Mouse (Mus musculus): ENCODE data around the gene Mvb12a. TPM values are rescaled to one million over a fixed set of nuclear protein-coding genes. Genes with fewer than 3 reads are reported as not detected.

Gene Mvb12a
- polyA plus RNA-seq, 1 experiment: 100 TPM

DNA sequence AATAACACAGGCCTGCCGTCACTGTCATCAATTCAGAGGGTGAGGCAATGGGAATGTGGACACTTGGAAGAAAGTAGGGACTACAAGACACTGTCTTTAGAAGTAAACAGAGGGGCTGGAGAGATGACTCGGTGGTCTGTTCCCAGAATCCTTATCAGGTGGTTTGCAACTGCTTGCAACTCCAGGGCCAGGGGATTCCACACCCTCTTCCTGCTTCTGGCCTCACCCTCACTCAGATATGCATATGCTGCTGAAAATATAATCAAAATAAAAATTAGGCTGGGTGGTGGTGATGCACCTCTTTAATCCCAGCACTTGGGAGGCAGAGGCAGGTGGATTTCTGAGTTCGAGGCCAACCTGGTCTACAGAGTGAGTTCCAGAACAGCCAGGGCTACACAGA, 17.3 kb downstream of the Mvb12a start:
- no peaks in the 10 kb centered on the region for H3K4me1 ChIP-seq (ENCODE audit: control insufficient read depth, insufficient read depth, low read length)
- no peak for TF ChIP-seq CTCF (IDR thresholded peaks at IDR 0.05; ENCODE audit: extremely low read depth, insufficient read depth, low read length)
- TF ChIP-seq POLR2A (IDR thresholded peaks at IDR 0.05; ENCODE audit: extremely low read depth, insufficient read depth, low read length): no peak
- H3K4me3 ChIP-seq (ENCODE audit: insufficient read depth, low read length): no peak overlapping the region
- no peak overlapping the region for H3K27ac ChIP-seq (ENCODE audit: insufficient read depth, low read length)

GRCm38 (mm10) chr8:71560765-71561164, 18.0 kb downstream of the Mvb12a start:
- Histone ChIP-seq H3K4me1 (ENCODE audit: control insufficient read depth, insufficient read depth, low read length) (no peaks in the 10 kb centered on the region), H3K27ac (ENCODE audit: insufficient read depth, low read length) (no peak overlapping the region), H3K4me3 (ENCODE audit: insufficient read depth, low read length) (no peak overlapping the region)
- TF ChIP-seq CTCF (IDR thresholded peaks at IDR 0.05; ENCODE audit: extremely low read depth, insufficient read depth, low read length) (no peak), POLR2A (IDR thresholded peaks at IDR 0.05; ENCODE audit: extremely low read depth, insufficient read depth, low read length) (no peak)

- Histone ChIP-seq H3K4me3 (ENCODE audit: insufficient read depth, low read length) (no peak overlapping the region), H3K4me1 (ENCODE audit: control insufficient read depth, insufficient read depth, low read length) (no peaks in the 10 kb centered on the region), H3K27ac (ENCODE audit: insufficient read depth, low read length) (no peak overlapping the region)
- TF ChIP-seq POLR2A (IDR thresholded peaks at IDR 0.05; ENCODE audit: extremely low read depth, insufficient read depth, low read length) (no peak), CTCF (IDR thresholded peaks at IDR 0.05; ENCODE audit: extremely low read depth, insufficient read depth, low read length) (peak; percentile 97)
Observed at GRCm38 (mm10) chr8:71561401-71561800, 18.7 kb downstream of the Mvb12a start.

DNA sequence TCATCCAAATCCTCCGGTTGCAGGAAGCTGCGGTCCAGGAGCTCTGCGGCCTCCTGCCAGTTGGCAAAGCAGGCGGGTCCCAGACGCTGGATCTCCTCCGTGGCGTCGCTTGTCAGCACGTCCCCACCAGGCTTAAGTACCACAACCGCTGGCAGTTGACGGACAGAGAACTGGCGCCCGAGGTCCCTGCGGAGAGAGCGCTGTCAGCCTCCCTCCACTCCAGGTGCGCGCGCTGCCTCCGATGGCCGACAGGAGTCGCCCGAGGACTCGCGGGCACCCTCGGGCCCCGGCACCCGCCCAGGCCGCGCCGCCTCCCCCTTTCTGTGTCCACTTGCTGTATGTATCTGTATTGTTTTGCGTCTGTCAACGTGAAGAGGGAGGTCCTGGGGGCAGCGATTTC, 20.0 kb downstream of the Mvb12a start:
- Histone ChIP-seq H3K4me3 (ENCODE audit: insufficient read depth, low read length) (no peak overlapping the region), H3K4me1 (ENCODE audit: control insufficient read depth, insufficient read depth, low read length) (no peaks in the 10 kb centered on the region), H3K27ac (ENCODE audit: insufficient read depth, low read length) (no peak overlapping the region)
- TF ChIP-seq POLR2A (IDR thresholded peaks at IDR 0.05; ENCODE audit: extremely low read depth, insufficient read depth, low read length) (no peak), CTCF (IDR thresholded peaks at IDR 0.05; ENCODE audit: extremely low read depth, insufficient read depth, low read length) (peak; percentile 44)

GRCm38 (mm10) chr8:71563992-71564391, 21.3 kb downstream of the Mvb12a start:
- no peak overlapping the region for H3K27ac ChIP-seq (ENCODE audit: insufficient read depth, low read length)
- TF ChIP-seq CTCF (IDR thresholded peaks at IDR 0.05; ENCODE audit: extremely low read depth, insufficient read depth, low read length) (no peak), POLR2A (IDR thresholded peaks at IDR 0.05; ENCODE audit: extremely low read depth, insufficient read depth, low read length) (no peak)
- no peak overlapping the region for H3K4me3 ChIP-seq (ENCODE audit: insufficient read depth, low read length)

GRCm38 (mm10) chr8:71566501-71566900, 23.8 kb downstream of the Mvb12a start, which contains the start of gene Nxnl1:
TSS of gene Nxnl1 (minus strand) at chr8:71566601.
- Histone ChIP-seq H3K4me1 (ENCODE audit: control insufficient read depth, insufficient read depth, low read length) (peaks cover 2% of the 10 kb centered on the region; the same call in 1 of the 2 replicates), H3K27ac (ENCODE audit: insufficient read depth, low read length) (no peak within 1 kb of the TSS), H3K4me3 (ENCODE audit: insufficient read depth, low read length) (no peak within 1 kb of the TSS)
- TF ChIP-seq CTCF (IDR thresholded peaks at IDR 0.05; ENCODE audit: extremely low read depth, insufficient read depth, low read length): no peak
- TF ChIP-seq POLR2A (IDR thresholded peaks at IDR 0.05; ENCODE audit: extremely low read depth, insufficient read depth, low read length): no peak

More at GRCm38 (mm10) chr8:71563992-71564391, 21.3 kb downstream of the Mvb12a start:
- no peaks in the 10 kb centered on the region; the same call in 1 of the 2 replicates for H3K4me1 ChIP-seq (ENCODE audit: control insufficient read depth, insufficient read depth, low read length)

GRCm38 (mm10) chr8:71567587-71567986, 24.9 kb downstream of the Mvb12a start:
- H3K27ac ChIP-seq (ENCODE audit: insufficient read depth, low read length): no peak overlapping the region
- H3K4me3 ChIP-seq (ENCODE audit: insufficient read depth, low read length): no peak overlapping the region
- TF ChIP-seq CTCF (IDR thresholded peaks at IDR 0.05; ENCODE audit: extremely low read depth, insufficient read depth, low read length): no peak
- no peak for TF ChIP-seq POLR2A (IDR thresholded peaks at IDR 0.05; ENCODE audit: extremely low read depth, insufficient read depth, low read length)
- H3K4me1 ChIP-seq (ENCODE audit: control insufficient read depth, insufficient read depth, low read length): peaks cover 4% of the 10 kb centered on the region; the same call in 1 of the 2 replicates

GRCm38 (mm10) chr8:71568387-71568937, 25.7 kb downstream of the Mvb12a start, which contains the start of gene Slc27a1:
TSS of gene Slc27a1 (plus strand) at chr8:71568882.
- TF ChIP-seq CTCF (IDR thresholded peaks at IDR 0.05; ENCODE audit: extremely low read depth, insufficient read depth, low read length) (no peak), POLR2A (IDR thresholded peaks at IDR 0.05; ENCODE audit: extremely low read depth, insufficient read depth, low read length) (peak; percentile 35; the same call in 1 of the 2 replicates)
- peaks cover 5% of the 10 kb centered on the region; the same call in 1 of the 2 replicates for H3K4me1 ChIP-seq (ENCODE audit: control insufficient read depth, insufficient read depth, low read length)
- H3K4me3 ChIP-seq (ENCODE audit: insufficient read depth, low read length): peak within 1 kb of the TSS; percentile 58

GRCm38 (mm10) chr8:71568941-71569340, 26.2 kb downstream of the Mvb12a start:
- TF ChIP-seq CTCF (IDR thresholded peaks at IDR 0.05; ENCODE audit: extremely low read depth, insufficient read depth, low read length) (no peak), POLR2A (IDR thresholded peaks at IDR 0.05; ENCODE audit: extremely low read depth, insufficient read depth, low read length) (no peak)

More at GRCm38 (mm10) chr8:71568387-71568937, 25.7 kb downstream of the Mvb12a start, which contains the start of gene Slc27a1:
- H3K27ac ChIP-seq (ENCODE audit: insufficient read depth, low read length): peak within 1 kb of the TSS; percentile 47

More at GRCm38 (mm10) chr8:71568941-71569340, 26.2 kb downstream of the Mvb12a start:
- H3K27ac ChIP-seq (ENCODE audit: insufficient read depth, low read length): peak overlapping the region; percentile 47
- H3K4me1 ChIP-seq (ENCODE audit: control insufficient read depth, insufficient read depth, low read length): peaks cover 5% of the 10 kb centered on the region; the same call in 1 of the 2 replicates
- peak overlapping the region; percentile 58 for H3K4me3 ChIP-seq (ENCODE audit: insufficient read depth, low read length)
